Mouse (Mus musculus) midbrain, embryonic 10.5 days (tissue): ENCODE measurements around the gene Tmem161a. TPM values are rescaled to one million over a fixed set of nuclear protein-coding genes. Genes with fewer than 3 reads are reported as not detected.

Experiments used
- DNase-seq: peaks from one replicate; pipeline ENCODE4 v3.0.0-alpha.2; 2017; ENCODE audit warnings: low spot score
- H3K27ac ChIP-seq: fragments of 300-500 bp; sonication (generic); replicated peaks from 2 replicates; pipeline ENCODE4 v1.5.1; 2016; ENCODE audit warnings: mild to moderate bottlenecking
- H3K27me3 ChIP-seq: fragments of 300-500 bp; sonication (generic); 2 replicates; pipeline ENCODE4 v1.6.1; 2016; ENCODE audit warnings: low read depth, mild to moderate bottlenecking; ENCODE audit not compliant: poor library complexity, severe bottlenecking
- H3K36me3 ChIP-seq: fragments of 300-500 bp; sonication (generic); 2 replicates; pipeline ENCODE4 v1.6.1; 2016; ENCODE audit warnings: mild to moderate bottlenecking, moderate library complexity
- H3K4me1 ChIP-seq: fragments of 300-500 bp; sonication (generic); 2 replicates; pipeline ENCODE4 v1.6.1; 2016
- H3K4me3 ChIP-seq: fragments of 300-500 bp; sonication (generic); 2 replicates; pipeline ENCODE4 v1.5.1; 2016; ENCODE audit warnings: mild to moderate bottlenecking, moderate library complexity
- H3K9me3 ChIP-seq: fragments of 300-500 bp; sonication (generic); replicated peaks from 2 replicates; pipeline ENCODE4 v1.6.1; 2016; ENCODE audit warnings: mild to moderate bottlenecking
- WGBS: fragments of 180-500 bp; shearing (Covaris S2); methylation state at CpG from one replicate; pipeline ENCODE4 v1.1.7; 2016; 5-methylcytosine and 5-hydroxymethylcytosine counted together
- polyA plus RNA-seq: library from polyadenylated mRNA; unstranded; fragments of >200 nt; fragmentation: Nextera tagmentation; extraction: Ambion mirVana; gene quantifications from 2 replicates; pipeline ENCODE4 v1.2.1, GENCODE M21; 2016

The Tmem161a gene
- polyA plus RNA-seq, 1 experiment from 2014 or later = 73.4 TPM

DNA sequence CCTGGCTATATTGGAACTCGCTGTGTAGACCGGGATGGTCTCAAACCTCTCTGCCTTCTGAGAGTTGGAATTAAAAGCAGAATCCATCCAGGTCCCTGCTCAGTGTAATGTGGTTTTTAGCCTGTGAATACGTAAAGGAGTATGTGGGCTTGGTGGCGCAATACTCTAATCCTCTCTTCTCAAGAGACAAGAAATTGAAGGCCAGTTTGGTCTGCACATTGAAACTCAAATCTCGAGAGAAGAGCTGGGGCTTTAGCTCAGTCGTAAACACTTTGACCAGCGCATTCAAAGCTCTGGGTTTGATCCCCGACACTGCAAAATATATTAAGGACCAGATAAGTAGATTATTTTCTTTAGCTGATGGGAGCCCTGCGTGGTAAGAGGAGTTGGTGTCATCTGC is 32.2 kb upstream of the Tmem161a start:
- Histone ChIP-seq H3K4me3 (peak overlapping the region; percentile 62), H3K36me3 (peaks cover 54% of the 10 kb centered on the region), H3K27me3 (no peaks in the 10 kb centered on the region), H3K27ac (peak overlapping the region; percentile 80), H3K9me3 (no peaks in the 10 kb centered on the region), H3K4me1 (peaks cover 25% of the 10 kb centered on the region)
- DNase-seq = no peak
- 15% methylated on average over 9 of the region's 9 CpGs for WGBS

DNA sequence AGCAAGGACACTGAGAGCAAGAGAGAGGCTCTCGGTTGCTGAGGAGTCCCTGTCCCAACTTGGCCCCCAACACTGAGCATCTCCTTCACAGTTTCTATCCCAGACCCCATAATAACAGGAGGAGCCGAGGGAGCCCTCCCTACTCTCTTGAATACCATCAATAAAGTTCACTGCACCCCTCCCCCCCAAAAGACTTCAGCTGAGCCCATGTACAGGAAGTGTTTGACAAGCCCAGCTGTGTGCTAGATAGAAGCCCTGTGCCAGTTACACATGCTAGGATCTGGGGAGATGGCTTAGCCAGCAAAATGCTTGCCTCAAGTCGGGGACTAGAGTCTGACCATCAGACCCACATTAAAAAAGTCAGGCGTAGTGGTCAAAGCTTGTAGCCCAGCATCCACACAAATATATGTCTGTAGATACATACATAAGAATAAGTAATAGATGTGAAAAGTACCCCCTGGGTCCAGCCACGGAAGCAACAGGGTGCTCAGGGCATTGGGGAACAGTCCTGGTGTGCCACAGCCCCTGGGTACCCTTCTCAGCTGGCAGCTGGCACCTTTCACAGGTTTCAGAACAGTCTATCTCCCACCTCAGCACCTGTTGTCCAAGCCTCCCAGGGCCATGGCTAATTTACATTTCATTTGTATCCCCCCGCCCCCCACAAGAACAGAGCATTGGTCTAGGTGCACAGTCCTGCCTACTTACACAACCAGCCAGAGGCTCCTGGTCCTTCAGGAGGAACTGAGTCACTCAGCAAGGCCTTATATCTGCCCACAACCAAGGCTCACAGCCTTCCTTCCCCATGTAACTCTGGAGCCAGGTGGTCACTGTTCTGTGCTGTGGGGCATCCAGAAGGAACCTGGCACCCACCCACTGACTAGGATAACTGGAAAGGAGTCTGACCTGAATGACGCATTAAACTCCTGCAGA is 24.2 kb upstream of the Tmem161a start:
- WGBS = 87% methylated on average over 7 of the region's 7 CpGs
- Histone ChIP-seq H3K4me1 (peaks cover 11% of the 10 kb centered on the region), H3K4me3 (no peak overlapping the region), H3K9me3 (no peaks in the 10 kb centered on the region), H3K27me3 (peaks cover 23% of the 10 kb centered on the region), H3K36me3 (peaks cover 45% of the 10 kb centered on the region), H3K27ac (no peak overlapping the region)
- DNase-seq = no peak

DNA sequence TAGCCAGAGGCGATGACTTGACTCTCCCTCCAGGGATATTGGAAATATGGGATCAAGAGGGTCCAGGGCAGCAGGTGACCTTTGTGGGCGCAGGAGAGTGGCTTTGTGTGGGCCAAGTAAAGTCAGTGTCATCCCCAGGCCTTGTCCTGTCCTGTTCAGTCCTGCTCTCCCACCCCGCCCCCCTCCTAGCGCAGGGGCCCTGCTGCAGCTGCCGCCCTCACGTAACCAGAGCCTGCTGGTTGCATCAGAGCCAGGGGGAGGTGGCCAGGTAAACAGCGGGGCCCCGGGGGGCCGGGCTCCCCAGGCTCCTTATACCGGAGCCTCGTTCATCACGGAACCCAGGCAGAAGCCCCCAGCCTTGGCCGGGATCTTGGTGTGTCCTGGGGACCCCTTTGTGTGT is 22.0 kb upstream of the Tmem161a start:
- H3K9me3 ChIP-seq = no peaks in the 10 kb centered on the region
- no peak overlapping the region for H3K4me3 ChIP-seq
- H3K27me3 ChIP-seq = peaks cover 32% of the 10 kb centered on the region
- peaks cover 23% of the 10 kb centered on the region for H3K36me3 ChIP-seq
- no peak for DNase-seq
- H3K27ac ChIP-seq = no peak overlapping the region
- 18% methylated on average over 13 of the region's 13 CpGs for WGBS
- peaks cover 12% of the 10 kb centered on the region for H3K4me1 ChIP-seq

DNA sequence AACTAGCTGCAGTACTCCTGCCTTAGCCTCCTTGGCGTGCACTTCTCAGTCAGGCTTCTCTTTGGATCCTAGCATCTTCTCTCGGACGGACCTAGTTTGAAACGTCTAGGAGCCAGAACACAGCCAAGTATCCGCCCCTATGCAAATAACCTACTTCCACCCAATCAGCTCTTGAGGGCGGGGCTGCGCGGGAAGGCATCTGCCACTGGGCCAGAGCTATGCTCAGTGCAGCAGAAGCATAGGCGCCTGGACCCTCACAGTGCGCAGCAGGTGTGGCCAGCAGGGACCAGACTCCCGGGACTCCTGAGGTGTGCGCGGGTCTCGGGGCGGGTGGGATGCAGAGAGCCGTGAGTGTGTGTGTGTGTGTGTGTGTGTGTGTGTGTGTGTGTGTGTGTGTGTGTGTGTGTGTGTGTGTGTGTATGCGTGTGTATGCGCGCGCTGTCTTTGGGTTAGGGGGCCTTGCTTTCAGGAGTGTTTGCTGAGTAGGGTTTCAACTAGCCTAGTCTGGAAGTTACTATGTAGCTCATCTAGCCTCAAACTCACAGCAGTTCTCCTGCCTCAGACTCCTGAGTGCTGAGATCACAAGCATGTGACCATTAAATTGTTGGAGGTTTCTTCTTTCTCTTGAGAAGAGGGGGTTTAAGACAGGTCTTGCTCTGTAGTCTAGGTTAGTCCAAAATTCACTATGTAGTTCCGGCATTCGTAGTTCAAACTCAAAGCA is 19.5 kb upstream of the Tmem161a start:
- peaks cover 46% of the 10 kb centered on the region for H3K27me3 ChIP-seq
- peak overlapping the region; percentile 43 for H3K4me3 ChIP-seq
- DNase-seq = peak; percentile 80
- no peaks in the 10 kb centered on the region for H3K9me3 ChIP-seq
- WGBS = 14% methylated on average over 22 of the region's 22 CpGs
- H3K27ac ChIP-seq = no peak overlapping the region
- H3K4me1 ChIP-seq = peaks cover 12% of the 10 kb centered on the region
- H3K36me3 ChIP-seq = no peaks in the 10 kb centered on the region

DNA sequence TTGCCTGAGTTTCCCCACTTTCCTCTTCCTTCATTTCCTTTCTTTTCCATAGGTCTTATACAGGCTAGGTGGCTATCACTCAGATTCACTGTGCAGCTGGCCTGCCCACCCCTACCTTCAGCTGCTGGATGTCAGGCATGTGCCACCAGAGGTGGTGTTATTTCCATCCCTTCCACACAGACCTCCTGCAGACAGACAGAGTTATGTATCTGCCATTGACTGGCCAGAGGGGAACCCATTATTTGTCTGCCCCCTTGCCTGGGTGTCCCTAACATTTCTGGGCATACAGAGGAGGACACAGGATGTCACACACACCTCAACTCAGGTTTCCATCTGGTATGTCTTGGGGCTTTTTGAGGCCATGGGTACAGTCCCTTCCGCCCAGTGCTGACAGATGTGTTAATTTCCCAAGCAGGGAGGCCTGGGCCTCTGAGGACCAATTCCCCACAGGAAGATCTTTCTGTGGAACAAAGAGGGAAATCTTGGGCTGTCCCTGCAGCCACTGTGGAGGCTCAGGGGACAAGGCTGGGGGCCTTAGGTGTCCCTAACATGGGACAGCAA is 14.8 kb upstream of the Tmem161a start:
- 88% methylated on average over 1 of the region's 1 CpGs for WGBS
- DNase-seq = no peak
- Histone ChIP-seq H3K27me3 (peaks cover 36% of the 10 kb centered on the region), H3K36me3 (no peaks in the 10 kb centered on the region), H3K9me3 (no peaks in the 10 kb centered on the region), H3K4me3 (no peak overlapping the region), H3K27ac (no peak overlapping the region), H3K4me1 (peaks cover 31% of the 10 kb centered on the region)

DNA sequence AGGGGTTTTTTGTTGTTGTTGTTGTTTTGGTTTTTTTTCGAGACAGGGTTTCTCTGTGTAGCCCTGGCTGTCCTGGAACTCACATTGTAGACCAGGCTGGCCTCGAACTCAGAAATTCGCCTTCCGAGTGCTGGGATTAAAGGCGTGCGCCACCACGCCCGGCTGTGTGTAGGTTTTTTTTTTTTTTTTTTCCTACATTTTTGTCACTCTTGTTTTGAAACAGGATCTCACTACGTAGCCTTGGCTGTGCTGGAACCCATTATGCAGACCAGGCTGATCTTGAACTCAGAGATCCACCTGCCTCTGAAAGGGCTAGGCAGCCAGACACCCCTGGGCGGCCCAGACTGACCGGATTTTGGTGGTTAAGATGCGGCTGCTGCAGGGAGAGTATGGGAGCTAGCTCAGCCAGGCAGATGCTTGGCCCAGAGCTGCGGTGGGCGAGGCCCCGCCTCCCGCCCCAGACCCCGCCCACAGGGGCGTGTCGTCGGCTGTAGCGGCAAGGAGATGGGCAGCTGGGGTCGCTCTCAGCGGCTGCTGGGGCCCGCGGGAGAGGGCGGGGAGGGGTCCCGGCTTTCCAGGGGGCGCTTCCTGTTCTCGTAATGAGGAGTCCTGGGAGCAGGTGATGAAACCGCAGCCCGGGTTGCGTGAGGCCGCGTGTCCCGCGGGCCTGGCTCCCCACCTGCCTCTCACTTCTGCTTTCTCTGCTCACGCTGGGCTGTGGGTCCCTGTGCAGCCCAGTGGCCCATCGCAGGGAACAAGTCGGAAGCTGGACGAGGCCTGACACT is 13.9 kb upstream of the Tmem161a start:
- H3K36me3 ChIP-seq = no peaks in the 10 kb centered on the region
- peak; percentile 88 for DNase-seq
- H3K4me3 ChIP-seq = peak overlapping the region; percentile 59
- H3K27ac ChIP-seq = peak overlapping the region; percentile 75
- H3K27me3 ChIP-seq = peaks cover 30% of the 10 kb centered on the region
- peaks cover 25% of the 10 kb centered on the region for H3K4me1 ChIP-seq
- H3K9me3 ChIP-seq = no peaks in the 10 kb centered on the region
- WGBS = 12% methylated on average over 40 of the region's 40 CpGs

DNA sequence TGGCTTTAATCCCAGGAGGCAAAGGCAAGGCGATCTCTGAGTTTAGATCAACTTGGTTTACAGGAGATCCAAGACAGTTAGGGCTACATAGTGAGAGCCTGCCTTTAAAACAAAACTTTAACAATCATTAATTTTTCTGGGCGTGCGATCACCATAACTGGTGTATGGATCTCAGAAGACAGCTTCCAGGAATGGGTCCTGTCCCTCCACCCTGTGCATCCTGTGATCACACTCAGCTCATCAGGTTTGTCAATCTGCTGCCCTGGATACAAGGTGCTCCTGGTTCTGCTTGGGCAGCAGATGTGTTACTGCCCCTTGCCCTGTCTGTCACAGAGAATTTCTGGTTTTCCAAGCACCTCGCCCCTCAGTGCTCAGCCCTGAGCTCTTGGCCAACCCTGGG is 12.9 kb upstream of the Tmem161a start:
- H3K4me3 ChIP-seq = peak overlapping the region; percentile 59; the same call in 1 of the 2 replicates
- WGBS = 87% methylated on average over 4 of the region's 4 CpGs

DNA sequence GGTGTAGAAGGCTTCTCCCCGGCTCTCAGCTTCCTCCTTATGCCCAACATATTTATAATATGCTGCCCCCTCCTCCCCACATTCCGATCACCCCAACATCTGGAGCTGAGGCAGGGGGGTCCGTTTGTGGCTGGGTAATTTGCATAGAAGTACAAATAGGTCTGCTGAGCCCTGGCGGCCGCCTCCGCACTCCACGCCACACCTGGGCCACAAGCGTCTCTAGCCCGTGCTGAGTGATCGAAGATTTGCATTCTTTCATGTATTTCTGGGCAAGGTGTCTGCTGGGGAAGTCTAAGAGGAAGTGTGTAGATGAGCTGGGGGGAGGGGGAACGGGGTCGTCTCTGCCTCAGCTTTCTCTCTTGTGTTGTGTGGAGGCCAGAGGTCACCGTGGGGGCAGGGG is 12.1 kb upstream of the Tmem161a start:
- peaks cover 41% of the 10 kb centered on the region for H3K27me3 ChIP-seq
- WGBS = 71% methylated on average over 13 of the region's 13 CpGs
- no peak overlapping the region for H3K27ac ChIP-seq
- no peak for DNase-seq
- H3K4me1 ChIP-seq = peaks cover 25% of the 10 kb centered on the region
- H3K9me3 ChIP-seq = no peaks in the 10 kb centered on the region
- H3K4me3 ChIP-seq = no peak overlapping the region
- H3K36me3 ChIP-seq = no peaks in the 10 kb centered on the region

More for the DNA sequence above, 12.9 kb upstream of the Tmem161a start:
- no peak for DNase-seq
- no peaks in the 10 kb centered on the region for H3K9me3 ChIP-seq
- H3K4me1 ChIP-seq = peaks cover 25% of the 10 kb centered on the region
- H3K36me3 ChIP-seq = no peaks in the 10 kb centered on the region
- H3K27ac ChIP-seq = no peak overlapping the region
- peaks cover 33% of the 10 kb centered on the region for H3K27me3 ChIP-seq

DNA sequence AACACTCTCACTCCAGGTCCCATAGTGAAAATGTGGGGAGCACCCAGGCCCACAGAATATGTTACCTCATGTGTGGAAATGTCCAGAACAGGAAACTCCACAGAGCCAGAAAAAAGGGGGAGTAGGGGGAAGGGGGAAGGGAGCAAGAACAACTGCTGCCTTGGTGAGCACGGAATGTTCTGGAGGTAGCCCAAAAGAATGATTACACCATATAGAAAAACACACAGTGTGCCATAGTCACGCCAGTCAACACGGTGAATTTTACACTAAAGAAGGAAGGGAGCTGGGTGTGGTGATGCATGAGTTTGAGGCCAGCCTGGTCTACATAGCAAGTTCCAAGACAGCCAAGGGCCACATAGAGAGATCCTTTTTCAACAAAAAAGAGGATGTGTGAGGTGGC is 8.8 kb upstream of the Tmem161a start:
- H3K27ac ChIP-seq = no peak overlapping the region
- peaks cover 33% of the 10 kb centered on the region for H3K4me1 ChIP-seq
- WGBS = 85% methylated on average over 3 of the region's 3 CpGs
- H3K27me3 ChIP-seq = peaks cover 43% of the 10 kb centered on the region
- H3K9me3 ChIP-seq = no peaks in the 10 kb centered on the region
- no peak overlapping the region for H3K4me3 ChIP-seq
- no peak for DNase-seq
- no peaks in the 10 kb centered on the region for H3K36me3 ChIP-seq

DNA sequence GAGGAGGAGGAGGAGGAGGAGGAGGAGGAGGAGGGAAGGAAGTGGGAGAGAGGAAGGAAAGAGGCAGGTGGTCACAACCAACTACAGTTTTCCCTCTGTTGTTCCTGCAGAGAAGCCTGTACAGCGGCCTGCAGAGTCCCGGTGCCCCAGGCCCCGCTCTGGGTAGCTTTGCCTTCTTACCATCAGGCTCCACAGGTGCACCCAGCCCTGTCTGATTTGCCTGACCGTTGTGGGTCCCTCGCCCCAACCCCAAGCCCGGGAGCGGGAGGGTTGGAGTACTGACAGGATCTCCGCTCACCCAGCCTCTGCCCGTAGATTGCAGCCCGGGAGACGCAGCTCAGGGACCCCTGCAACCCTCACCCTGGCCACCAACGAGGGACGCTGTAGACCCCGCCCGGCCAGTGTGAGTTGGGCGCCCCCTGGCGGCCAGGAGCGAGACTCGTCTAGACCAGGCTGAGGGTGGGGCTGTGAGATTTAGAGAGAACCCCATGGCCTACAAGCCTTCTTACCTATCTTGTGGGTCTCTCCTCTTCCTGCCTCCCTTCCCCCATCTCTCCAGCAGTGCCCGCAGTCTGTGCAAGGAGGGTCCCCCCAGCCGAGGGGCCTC is 5.5 kb upstream of the Tmem161a start:
- Histone ChIP-seq H3K9me3 (no peaks in the 10 kb centered on the region), H3K27me3 (peaks cover 35% of the 10 kb centered on the region), H3K27ac (peak overlapping the region; percentile 50), H3K4me3 (peak overlapping the region; percentile 45), H3K36me3 (no peaks in the 10 kb centered on the region), H3K4me1 (peaks cover 17% of the 10 kb centered on the region)
- WGBS = 3% methylated on average over 21 of the region's 21 CpGs
- DNase-seq = peak; percentile 90

DNA sequence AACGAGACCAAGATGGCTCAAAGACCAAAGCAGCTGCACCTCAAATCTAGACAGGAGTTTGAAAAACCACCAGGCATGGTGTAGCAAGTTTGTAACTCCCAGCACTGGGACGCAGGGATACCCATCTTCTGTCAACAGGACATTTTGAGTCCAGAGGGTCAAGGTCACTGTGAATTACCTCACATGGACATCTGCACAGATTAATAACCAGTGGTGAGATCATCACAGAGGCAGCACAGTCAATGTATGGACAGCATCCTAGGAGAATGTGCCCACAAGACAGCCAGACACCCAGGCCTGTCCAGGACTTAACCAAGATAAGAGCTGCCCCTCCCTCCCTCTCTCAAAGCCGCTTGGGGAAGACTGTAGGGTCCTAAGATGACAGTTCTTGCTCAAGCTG is 2.0 kb upstream of the Tmem161a start:
- no peak overlapping the region for H3K4me3 ChIP-seq
- H3K4me1 ChIP-seq = peaks cover 37% of the 10 kb centered on the region
- H3K9me3 ChIP-seq = no peaks in the 10 kb centered on the region
- no peak for DNase-seq
- H3K36me3 ChIP-seq = peaks cover 5% of the 10 kb centered on the region; the same call in 1 of the 2 replicates
- 91% methylated on average over 3 of the region's 3 CpGs for WGBS
- peaks cover 15% of the 10 kb centered on the region for H3K27me3 ChIP-seq
- no peak overlapping the region for H3K27ac ChIP-seq

DNA sequence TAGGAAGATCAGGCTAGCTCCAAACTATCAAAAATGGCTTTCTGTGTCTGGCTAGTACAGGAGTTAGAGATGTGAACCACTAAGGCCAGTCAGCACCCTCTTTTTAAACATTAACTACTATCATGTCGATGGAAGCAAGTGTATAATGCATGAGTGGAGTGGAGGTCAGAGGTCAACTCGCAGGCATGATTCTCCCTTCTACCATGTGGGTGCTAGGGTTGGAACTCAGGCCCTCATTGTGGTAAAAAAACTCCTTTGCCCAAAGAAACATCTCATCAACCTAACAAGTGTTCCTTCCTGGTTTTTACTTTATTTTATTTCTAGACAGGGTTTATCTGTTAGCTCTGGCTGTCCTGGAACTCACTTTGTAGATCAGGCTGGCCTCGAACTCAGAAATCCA is 1.4 kb upstream of the Tmem161a start:
- Histone ChIP-seq H3K9me3 (no peaks in the 10 kb centered on the region), H3K4me1 (peaks cover 37% of the 10 kb centered on the region), H3K27me3 (peaks cover 9% of the 10 kb centered on the region), H3K36me3 (peaks cover 8% of the 10 kb centered on the region; the same call in 1 of the 2 replicates), H3K4me3 (no peak overlapping the region), H3K27ac (no peak overlapping the region)
- DNase-seq = no peak
- 89% methylated on average over 3 of the region's 3 CpGs for WGBS
